Mouse (Mus musculus) testis, postnatal 14 days (tissue): ENCODE data around the gene Htr3a.

Experiments used
- DNase-seq: peaks from one replicate; pipeline ENCODE4 v3.0.0; 2021; ENCODE audit warnings: low spot score

Gene Htr3a

GRCm38 (mm10) chr9:48910885-48911537, at the start of gene Htr3a:
Htr3a (minus strand) TSS chr9:48911099.
- peak; percentile 28 for DNase-seq

- DNase-seq: no peak
Measured at GRCm38 (mm10) chr9:48947565-48947964, 36.7 kb upstream of the Htr3a start.

- DNase-seq: no peak
Measured at GRCm38 (mm10) chr9:48942349-48942748, 31.4 kb upstream of the Htr3a start.

GRCm38 (mm10) chr9:48929436-48929835, 18.5 kb upstream of the Htr3a start:
- DNase-seq: no peak

- no peak for DNase-seq
Measured at GRCm38 (mm10) chr9:48928781-48929180, 17.9 kb upstream of the Htr3a start.

- no peak for DNase-seq
Measured at GRCm38 (mm10) chr9:48916011-48916788, 5.3 kb upstream of the Htr3a start.

GRCm38 (mm10) chr9:48904421-48904820, 6.5 kb downstream of the Htr3a start:
- no peak for DNase-seq

- no peak for DNase-seq
Measured at GRCm38 (mm10) chr9:48903766-48904165, 7.1 kb downstream of the Htr3a start.

- peak; percentile 10 for DNase-seq
Measured at GRCm38 (mm10) chr9:48898551-48898950, 12.3 kb downstream of the Htr3a start.

GRCm38 (mm10) chr9:48895819-48896536, 14.9 kb downstream of the Htr3a start:
- DNase-seq: peak; percentile 10

- no peak for DNase-seq
Measured at GRCm38 (mm10) chr9:48894755-48895154, 16.1 kb downstream of the Htr3a start.

- DNase-seq: peak; percentile 31
Measured at GRCm38 (mm10) chr9:48893986-48894385, 16.9 kb downstream of the Htr3a start.

GRCm38 (mm10) chr9:48889093-48889492, 21.8 kb downstream of the Htr3a start:
- DNase-seq: no peak

- DNase-seq: no peak
Measured at GRCm38 (mm10) chr9:48872896-48873295, 38.0 kb downstream of the Htr3a start.

GRCm38 (mm10) chr9:48866523-48867121, 44.3 kb downstream of the Htr3a start:
- DNase-seq: no peak

GRCm38 (mm10) chr9:48865235-48865634, 45.7 kb downstream of the Htr3a start:
- DNase-seq: no peak

GRCm38 (mm10) chr9:48861481-48861880, 49.4 kb downstream of the Htr3a start:
- no peak for DNase-seq

- DNase-seq: peak; percentile 73
Measured at GRCm38 (mm10) chr9:48860526-48860845, 50.4 kb downstream of the Htr3a start.

GRCm38 (mm10) chr9:48859828-48860525, 50.9 kb downstream of the Htr3a start:
- DNase-seq: no peak

GRCm38 (mm10) chr9:48857944-48858343, 53.0 kb downstream of the Htr3a start:
- DNase-seq: no peak

GRCm38 (mm10) chr9:48856240-48856639, 54.7 kb downstream of the Htr3a start:
- no peak for DNase-seq

- DNase-seq: no peak
Measured at GRCm38 (mm10) chr9:48849531-48849930, 61.4 kb downstream of the Htr3a start.
